Mouse (Mus musculus) left cerebral cortex, postnatal 25 days (tissue): Measurements from ENCODE around the gene Isg20. TPM values are rescaled to one million over a fixed set of nuclear protein-coding genes. Genes with fewer than 3 reads are reported as not detected.

Experiments
- DNase-seq, 2 experiments: peaks; one replicate each; pipeline ENCODE4 v3.0.0; 2022; ENCODE audit warnings: low spot score in 2 of 2, mixed read lengths in 1 of 2
- intact Hi-C: fragments of 180-260 bp; cut with DNase I; formaldehyde crosslinking; loops from one replicate; pipeline ENCODE4 v1.15.1; 2025
- total RNA-seq, 2 experiments: library from RNA; stranded (reverse); gene quantifications; 2 replicates each; pipeline ENCODE4 v1.2.3; 2021

The Isg20 gene
- total RNA-seq: 1 to 10 TPM in 1 of 2 experiments, under 1 TPM in 1; 0.44 to 1.4 TPM

DNA sequence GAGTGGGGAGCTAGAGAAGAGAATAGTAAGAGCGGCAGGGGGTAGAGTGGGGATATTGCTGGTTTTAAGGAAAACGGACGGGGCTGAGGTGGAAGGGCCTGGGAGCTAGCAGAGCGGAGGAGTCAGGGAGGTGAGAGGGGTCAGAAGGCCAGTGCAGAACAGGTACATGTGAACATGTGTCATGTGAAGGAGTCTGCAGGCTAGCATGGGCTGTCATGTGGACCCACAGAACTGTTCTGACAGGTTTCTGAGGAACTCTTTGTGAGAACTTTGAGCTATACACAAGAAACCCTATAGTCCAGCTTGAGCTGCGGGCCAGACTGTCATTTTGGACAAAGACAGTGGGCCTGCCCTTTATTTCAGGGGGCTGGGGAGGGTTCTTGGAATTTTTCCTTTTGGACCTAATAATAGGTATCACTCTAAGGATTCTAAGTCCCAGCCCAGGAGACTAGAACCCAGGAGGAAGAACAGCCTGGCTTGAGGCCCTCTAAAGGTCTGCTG lies at the start of gene Isg20:
TSS of gene Isg20 (plus strand) at position 451 of the 501 bp plus-strand sequence.
- intact Hi-C loops: no loop called here
- no peak for DNase-seq

DNA sequence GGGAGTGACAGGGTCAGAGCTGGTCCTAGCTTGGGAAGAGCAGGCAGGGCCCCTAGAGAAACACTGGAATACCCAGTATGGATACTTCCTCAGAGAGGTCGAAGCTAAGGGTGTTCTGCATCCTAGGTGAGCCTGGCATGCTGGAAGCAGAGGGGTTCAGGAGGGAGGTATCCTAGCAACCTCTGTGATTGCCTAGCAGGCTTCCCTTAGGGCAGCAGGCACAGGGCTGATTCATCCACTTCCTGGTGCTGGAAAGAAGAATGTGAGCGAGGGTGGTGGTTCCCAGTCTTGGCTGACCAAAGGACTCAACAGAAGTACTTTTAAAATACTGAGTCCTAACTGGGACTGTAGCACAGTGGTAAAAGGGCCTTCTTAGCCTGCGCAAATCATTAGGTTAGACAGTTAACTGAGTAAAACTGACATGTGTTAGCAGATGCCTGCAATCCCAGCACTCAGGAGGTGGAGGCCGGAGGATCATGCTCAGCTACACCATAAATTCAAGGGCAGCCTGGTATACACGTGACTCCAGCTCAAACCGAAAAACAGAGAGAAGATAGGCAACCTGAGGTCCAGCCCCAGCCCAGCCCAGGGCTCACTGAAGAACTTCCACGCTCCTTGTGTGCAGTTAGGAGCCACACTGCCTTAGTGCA lies 49.3 kb upstream of the Isg20 start:
- intact Hi-C loops: no loop called here
- DNase-seq: no peak

DNA sequence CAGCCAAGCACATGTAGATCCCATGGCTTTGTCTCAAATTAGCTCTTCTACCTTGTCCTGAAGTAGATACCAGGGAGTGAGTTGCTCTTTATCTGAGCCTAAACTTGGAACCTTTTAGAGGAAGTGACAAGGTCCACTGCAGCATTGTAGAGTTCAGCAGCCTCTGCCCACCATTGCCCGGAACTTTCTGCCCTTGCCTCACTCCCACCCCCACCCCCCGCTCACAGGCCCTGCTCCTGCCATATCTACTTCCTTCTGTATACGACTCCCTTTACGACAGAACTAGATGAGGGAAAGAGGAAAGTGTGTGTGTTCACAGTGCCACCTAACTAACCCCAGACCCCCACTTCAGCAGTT lies 48.8 kb upstream of the Isg20 start:
- intact Hi-C loops: no loop called here
- no peak for DNase-seq

DNA sequence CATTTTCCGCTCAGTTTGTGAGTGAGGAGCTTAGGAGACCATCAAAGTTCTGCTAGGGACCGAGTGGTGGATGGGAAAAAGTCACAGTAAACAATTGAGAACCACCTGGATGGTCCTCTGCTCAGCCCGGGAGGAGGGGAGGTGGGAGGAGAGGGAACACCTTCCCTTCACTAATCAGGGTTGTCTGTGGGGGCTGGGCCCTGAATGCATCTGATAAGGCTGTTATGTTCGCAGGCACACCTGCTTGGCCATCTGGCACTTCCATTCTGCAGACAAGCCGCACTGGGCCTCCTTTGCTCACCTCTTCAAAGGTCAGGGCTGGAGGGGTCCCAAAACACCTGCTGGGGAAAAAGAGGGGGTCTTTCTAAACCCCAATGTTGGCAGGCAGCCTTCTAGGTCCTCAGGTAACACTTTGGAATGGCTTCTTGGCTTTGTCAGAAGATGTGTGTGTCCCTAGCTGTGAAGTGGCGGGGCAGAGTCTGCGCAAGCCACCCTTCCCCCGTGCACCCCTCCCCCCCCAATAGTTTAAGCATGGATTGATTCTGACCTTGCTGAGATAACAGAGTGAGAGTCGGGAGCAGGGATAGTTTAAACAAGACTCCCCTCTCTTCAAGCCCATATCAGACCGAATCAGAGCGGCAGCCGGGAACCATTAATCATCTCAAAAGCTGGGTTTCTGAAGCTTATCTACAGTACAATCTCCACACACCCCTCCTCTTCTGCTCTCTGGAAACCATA lies 47.8 kb upstream of the Isg20 start:
- intact Hi-C loops: no loop called here

DNA sequence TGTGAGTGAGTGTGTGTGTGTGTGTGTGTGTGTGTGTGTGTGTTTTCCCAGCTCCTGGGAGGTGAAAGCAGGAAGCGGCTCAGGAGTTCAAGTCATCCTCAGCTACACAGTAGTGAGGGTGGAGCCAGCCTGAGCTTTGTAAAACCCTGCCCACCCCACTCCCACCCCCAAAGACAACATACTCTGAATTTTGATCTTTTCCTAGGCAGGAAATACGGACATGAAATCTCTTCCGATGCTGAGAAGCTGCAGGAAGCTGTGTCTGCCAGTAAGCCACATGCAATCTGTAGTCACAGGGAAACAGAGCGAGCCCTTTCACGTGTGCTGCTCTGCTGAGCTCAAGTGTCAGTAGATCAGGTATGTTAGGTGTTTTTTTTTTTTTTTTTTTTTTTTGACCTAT lies 44.5 kb upstream of the Isg20 start:
- intact Hi-C loops: no loop called here
- DNase-seq: no peak

More for the DNA sequence above, 47.8 kb upstream of the Isg20 start:
- DNase-seq: no peak

DNA sequence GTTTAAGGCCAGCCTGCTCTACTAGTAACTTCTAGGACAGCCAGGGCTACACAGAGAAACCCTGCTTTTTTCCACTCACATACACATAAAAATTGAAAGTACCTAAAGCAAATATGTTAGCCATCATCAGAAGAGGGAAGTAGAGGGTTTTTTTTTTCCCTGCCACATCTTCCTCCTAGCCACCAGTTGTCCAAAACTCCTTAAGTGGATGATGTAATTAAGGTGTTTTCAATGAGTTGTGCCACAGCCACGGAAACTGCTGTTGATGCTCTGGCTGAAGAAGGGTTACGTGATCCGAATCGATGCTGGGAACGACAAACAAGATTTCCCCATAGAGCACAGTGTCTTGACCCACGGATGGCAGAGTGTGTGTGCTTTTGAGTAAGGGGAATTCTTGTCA lies 40.9 kb upstream of the Isg20 start:
- intact Hi-C loops: no loop called here
- DNase-seq: no peak

DNA sequence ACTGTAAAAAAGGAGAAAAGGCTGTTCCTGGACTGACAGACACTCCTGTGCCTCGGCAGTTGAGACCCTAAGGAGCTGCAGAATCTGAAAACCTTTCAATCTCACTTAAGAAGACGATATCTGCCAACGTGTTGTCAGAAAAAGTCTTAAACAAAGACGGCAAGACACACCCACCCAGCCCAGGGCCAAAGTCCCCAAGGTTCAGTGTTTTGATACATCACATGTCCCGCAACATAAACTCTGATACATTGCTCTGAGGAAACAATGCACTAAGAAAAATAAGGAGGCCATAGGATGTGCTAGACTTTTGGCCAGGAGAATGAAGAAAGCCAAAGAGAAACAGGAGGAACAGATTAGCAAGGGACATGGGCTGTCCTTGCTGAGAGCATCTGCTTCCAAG lies 40.4 kb upstream of the Isg20 start:
- no peak for DNase-seq
- intact Hi-C loops: no loop called here

DNA sequence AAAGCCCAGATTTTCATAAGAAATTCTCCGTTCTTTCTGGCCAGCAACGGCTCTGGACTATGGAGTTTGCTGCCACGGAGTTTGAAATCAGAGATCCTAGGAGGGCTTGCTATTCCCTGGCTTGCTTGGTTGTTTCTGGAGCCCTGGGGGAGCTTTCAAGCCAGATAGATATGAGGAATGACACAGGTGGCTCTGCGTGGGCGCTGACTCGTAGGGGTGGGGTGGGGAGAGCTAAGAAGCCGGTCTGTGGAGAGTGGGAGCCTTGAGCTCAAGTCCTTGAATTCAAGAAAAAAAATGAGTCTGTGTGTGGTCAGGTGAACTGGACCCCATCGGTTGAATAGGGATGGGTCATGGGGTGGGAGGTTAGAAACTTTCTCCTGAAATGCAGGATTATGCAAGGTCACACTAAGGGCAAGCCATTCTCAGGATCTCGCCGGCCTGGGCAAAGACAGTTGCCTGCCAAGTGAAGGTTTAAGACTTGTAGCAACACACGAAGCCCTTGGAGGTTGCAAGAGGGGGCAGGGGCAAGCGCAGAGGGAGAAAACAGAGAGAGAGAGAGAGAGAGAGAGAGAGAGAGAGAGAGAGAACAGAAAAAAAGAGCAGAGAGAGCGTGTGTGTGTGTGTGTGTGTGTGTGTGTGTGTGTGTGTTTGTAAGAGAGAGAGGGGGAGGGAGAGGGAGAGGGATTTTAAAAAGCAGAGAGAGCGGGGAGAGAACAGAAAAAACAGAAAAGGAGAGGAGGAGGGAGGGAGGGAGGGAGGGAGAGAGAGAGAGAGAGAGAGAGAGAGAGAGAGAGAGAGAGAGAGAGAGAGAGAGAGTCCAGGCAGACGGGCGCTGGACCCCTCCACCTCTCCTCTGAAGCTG lies 31.4 kb upstream of the Isg20 start:
- DNase-seq: no peak
- intact Hi-C loops: loop anchor here (10.0 kb wide), 1 partner anchor 297 kb away; no protein-coding TSS in a partner anchor

DNA sequence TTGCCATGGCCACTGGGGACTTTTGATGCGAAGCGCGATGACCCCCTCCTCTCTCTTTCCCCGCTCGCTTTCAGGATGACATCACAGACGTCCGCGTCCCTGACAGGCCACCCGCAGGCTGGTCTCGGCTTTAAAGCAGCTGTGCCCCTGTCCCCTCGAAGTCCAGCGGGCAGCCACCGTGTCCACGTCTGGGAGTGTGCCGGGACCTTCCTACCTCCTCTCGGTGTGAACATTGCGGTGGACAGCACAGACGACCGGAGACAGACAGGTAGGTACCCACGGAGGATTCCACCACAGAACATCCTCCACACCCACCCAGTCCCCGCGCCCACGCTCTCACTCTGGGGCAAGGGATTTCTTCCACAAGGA lies 30.8 kb upstream of the Isg20 start:
- intact Hi-C loops: loop anchor here (10.0 kb wide), 1 partner anchor 298 kb away; no protein-coding TSS in a partner anchor
- peak; percentile 39 to 61 for DNase-seq

DNA sequence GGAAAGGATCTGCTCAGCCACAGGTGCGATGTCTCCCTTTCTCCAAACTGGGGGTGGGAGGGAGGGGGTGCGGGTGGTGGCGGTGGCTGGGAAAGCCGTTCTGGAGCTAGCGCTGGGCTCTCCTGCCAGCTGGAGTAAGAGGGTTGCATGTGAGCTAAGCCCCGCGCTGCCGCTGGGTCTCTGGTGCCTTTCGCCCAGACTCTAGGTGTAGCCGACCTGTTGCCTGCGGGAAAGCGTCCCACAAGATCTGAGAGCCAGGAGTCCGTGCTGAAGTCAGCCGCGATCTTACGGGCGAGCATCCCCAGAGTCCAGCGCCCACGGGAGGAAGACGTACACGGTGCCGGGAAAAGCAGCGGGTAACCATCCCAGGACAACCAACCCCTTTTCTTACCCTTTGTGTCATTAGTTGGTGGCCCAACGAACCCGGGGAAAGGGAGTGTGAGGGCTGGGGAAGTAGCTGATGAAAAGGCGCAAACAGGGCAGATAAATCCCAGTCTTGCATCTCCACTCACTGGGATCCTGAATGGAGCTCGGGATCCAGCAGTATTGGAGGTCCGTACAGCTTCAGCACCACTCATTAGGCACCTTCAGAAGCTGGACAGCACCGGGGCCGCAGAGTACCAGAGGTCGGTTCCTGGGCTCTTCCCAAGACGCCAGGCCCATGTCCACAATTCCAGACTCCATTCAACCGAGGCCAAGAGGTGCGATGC lies 30.1 kb upstream of the Isg20 start:
- DNase-seq: no peak
- intact Hi-C loops: loop anchor here (10.0 kb wide), 1 partner anchor 298 kb away; no protein-coding TSS in a partner anchor

DNA sequence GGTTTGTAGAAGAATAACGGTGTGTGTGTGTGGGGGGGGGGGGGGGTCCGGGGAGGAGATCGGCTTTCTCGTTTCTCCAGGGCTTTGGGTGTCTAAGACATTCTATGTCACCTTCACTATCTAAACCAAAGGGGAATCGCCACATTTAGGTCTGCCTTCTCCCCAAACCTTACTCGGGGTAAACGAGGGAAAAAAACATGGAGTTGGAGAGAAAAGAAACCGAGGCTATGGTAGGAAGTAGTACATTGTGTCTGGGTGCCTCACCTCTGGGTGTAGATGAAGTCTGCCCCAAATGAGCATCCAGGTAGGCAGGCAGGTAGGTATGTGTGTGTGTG lies 29.5 kb upstream of the Isg20 start:
- DNase-seq: no peak
- intact Hi-C loops: loop anchor here (10.0 kb wide), 1 partner anchor 299 kb away; no protein-coding TSS in a partner anchor

DNA sequence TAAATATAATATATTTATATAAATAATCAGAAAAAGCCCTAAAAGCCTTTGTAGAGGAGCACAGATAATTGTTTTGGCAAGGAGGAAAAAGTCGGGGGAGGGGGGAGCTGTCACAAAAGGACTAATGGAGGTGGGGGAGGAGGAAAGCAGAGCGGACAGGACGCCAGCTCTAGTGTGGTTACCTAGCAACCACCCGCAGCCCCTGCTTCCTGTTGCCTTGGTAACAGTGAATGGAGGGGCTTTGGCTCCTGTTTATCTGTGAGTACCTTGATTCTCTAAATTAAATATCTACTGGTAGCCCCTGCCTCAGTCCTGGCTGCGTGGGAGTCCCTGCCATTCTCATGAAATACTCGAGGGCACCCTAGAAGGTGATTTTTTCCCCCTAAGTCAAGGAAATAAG lies 29.1 kb upstream of the Isg20 start:
- intact Hi-C loops: loop anchor here (10.0 kb wide), 1 partner anchor 299 kb away; no protein-coding TSS in a partner anchor
- DNase-seq: peak in 1 of 2 experiments; percentile 49

DNA sequence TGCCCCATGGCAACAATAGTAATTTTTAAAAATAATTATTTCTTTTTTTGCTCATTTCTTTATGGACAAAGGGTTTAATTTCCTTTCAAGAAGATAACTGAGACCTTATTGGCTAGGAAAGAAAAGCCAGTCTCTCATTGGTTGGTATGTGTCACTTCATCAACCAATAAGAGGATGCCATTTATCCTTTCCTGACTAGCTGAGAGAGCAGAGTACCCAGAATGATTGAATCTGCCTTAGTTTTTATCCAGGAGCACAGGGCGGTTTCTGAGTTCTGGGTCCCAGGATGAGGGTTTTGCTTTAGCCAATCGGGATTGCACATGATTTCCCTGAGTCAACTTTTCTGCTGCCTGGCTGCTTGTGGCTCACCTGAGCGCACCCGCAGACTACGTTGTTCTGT lies 27.8 kb upstream of the Isg20 start:
- intact Hi-C loops: loop anchor here (10.0 kb wide), 1 partner anchor 301 kb away; no protein-coding TSS in a partner anchor
- no peak for DNase-seq

DNA sequence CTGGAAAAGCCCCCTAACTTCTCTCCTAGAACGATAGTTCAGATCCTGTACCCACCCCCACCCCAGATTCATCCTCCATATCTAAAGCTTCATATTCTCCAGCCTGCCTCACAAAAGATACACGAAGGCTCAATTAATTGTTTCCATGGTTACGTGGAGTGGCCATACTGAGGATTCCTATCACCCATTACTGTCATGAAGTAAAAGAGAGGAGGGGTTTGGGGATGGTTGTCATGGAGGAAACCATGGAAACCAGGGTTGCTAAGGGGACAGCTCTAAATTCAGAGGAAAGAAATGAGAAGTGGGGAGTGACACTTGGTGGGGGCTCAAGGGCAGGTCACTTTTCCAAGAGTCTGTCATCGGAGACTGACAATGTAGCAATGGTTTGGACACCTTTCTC lies 26.7 kb upstream of the Isg20 start:
- DNase-seq: no peak
- intact Hi-C loops: loop anchor here (10.0 kb wide), 1 partner anchor 302 kb away; no protein-coding TSS in a partner anchor

DNA sequence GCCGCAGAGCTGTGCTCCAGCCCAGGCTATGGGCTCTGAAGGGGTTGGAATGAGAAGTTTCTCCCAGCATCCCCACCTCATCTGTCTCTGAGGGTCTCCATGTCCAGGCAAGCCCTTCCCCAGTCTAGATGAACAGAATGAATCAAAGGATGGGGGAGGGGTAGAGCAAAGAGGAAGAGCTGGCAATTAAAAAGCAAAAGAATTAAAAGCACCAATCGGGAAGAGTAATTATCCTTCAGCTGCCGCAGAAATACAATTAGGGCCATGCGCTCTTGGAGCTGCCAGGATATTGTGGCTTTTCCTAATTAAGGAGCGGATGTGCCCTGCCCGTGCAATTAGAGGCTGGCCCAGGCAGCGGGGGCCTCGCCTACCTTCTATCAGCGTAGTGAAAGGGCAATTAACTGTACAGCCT lies 25.8 kb upstream of the Isg20 start:
- intact Hi-C loops: loop anchor here (10.0 kb wide), 1 partner anchor 303 kb away; no protein-coding TSS in a partner anchor
- no peak for DNase-seq

DNA sequence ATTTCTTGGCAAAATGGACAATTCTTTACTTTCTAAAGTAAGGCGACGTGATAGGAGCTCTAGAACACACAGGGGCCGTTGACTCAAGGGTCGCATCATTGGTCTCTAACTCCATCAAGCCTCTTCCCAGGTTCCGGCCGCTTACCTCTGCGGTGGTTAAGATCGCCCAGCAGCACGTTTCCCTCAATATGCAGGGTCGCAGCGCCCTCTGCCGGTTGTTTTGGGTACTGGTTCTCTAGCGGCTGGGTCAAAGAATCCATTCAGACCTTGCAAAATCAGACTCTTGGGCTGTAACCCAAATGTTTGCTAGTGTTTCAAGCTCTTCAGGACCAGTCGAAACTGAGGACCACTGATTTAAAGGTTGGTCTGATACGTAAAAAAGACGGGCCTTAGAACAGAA lies 22.6 kb upstream of the Isg20 start:
- intact Hi-C loops: loop anchor here (1.0 to 10.0 kb wide), 2 partner anchors 99 to 464 kb away; no protein-coding TSS in a partner anchor
- DNase-seq: peak; percentile 81 to 84

DNA sequence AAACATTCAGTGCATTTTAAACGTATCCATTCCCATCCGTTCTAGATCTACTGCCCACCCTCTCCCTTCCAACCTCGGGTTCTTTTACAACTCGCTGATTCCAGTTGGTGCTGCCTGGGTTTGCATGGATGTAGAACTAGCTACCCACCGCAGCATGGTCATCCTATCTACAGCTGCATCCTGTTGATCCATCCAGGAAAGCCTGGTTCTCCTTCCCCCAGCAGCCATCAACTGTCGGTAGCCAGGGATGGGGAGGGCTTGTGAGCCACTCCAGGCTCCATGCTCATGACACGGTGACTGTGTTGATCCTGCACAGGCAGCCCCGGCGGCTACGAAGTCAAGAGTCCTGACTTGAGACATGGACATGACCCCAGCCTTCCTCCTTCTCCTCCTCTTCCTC lies 19.3 kb upstream of the Isg20 start:
- intact Hi-C loops: loop anchor here (10.0 kb wide), 1 partner anchor 461 kb away; no protein-coding TSS in a partner anchor
- no peak for DNase-seq

DNA sequence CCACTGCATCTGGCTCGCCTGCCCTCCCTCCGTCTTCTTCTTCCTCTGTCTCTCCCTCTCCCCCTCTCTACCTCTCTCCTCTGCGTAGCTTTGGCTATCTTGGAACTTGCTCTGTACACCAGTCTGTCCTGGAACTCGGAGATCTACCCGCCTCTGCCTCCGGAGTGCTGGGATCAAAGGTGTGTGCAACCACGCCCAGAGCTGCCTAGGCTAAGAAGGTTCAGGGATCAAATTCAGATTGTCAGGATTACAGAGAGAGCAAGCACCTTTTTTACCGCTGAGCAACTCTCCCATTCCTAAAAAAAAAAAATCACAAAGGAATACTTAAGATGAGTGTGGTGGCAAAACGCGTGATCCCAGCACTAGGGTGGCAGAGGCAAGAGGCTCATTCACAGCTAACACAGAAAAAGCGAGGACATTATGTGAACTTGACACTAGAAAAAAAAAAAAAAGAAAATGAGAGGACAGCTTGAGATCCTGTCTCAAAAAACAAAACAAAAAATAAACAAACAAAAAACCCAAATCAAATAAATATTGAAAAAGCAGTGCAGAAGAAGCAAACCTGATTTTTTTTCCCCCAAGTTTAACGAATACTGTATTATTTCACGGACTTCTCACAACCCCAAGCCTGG lies 18.1 kb upstream of the Isg20 start:
- intact Hi-C loops: loop anchor here (10.0 kb wide), 1 partner anchor 460 kb away; no protein-coding TSS in a partner anchor
- no peak for DNase-seq
